Mouse (Mus musculus) MN1 (cell line): ENCODE measurements around the gene Iah1.

Source experiments
- DNase-seq: peaks from one replicate; pipeline ENCODE4 v3.0.0-alpha.2; 2016; ENCODE audit warnings: low spot score

Gene Iah1

DNA sequence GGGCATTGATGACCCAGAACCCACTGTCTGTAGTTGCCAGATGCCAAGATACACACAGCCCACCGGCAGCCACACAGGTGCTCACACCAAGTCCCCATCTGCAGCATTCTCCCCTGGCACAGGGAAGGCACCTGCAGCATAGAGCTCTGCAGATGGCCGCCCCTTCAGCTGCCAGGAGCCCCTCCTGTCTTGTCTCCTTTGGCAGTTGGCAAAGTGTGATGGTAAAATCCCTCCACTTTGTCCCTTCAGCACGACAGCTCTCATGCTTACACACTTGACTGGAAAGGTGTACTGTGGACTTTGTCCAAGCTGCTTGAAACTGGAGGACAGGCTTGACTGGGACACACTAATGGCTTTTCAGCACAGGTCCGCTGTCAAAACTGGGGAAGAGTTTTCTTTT, 4.1 kb downstream of the Iah1 start:
- DNase-seq: peak; percentile 53

- no peak for DNase-seq
Measured at GRCm38 (mm10) chr12:21321170-21321569, 5.0 kb downstream of the Iah1 start.

DNA sequence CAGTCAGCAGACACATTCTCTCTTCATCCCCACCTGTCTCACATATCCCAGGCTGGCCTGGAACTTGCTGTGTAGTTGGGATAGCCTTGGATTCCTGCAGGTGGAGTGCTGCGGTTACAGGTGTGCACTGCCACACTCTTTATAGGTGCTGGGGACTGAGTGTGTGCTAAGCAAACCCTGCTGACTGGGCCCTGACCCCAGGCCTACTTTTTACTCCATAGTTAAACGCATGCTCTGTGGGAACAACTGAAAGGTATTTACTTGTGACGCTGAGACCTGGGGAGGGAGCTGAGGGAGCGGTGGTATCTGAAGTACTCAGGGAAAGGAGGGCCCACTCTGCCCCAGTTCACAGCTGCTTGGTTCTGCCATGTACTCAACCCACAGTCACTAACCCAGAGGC, 6.1 kb downstream of the Iah1 start:
- no peak for DNase-seq

DNA sequence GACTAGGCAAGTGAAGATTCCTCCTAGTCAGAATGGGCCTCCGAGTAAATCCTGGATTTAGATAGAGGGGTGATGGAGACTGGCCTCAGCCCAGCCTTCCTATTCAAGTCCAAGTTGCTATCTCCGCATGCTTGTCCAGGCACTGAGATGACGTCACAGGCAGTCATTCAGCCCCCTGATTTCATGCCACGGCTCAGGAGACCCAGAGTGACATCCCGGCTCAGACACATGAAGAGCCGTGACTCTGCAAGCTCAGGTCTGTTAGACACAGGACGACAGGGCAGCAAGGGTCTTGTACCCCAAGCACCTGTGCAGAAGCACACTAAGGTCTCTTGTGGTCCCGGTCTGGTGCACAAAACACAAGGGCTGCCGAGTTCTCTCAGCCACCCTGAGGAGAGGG, 6.7 kb downstream of the Iah1 start:
- DNase-seq: no peak

- no peak for DNase-seq
Measured at GRCm38 (mm10) chr12:21324101-21324500, 7.9 kb downstream of the Iah1 start.

DNA sequence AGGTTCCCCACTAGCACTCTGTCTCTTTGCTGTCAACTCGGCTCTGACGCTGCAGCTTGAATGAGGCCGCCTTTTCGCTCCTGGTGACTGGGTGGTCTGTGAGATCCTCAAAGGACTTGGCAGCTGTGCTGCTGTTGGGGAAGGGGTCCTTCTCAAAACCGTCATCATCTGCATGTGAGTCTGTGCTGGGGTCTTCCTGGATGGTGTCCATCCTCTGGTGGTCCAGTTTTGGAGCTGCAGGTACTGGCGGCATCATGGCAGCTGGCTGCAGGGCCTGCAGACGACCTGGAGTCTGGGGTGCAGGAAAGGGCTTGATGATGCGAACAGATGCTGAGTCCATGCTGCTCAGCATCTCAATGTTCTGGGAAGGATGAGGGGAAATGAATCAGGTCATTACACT, 9.1 kb downstream of the Iah1 start:
- no peak for DNase-seq

GRCm38 (mm10) chr12:21326325-21326724, 10.1 kb downstream of the Iah1 start:
- DNase-seq: no peak

- DNase-seq: peak; percentile 25
Measured at GRCm38 (mm10) chr12:21329661-21330400, 13.6 kb downstream of the Iah1 start.

- no peak for DNase-seq
Measured at GRCm38 (mm10) chr12:21330961-21331576, 14.9 kb downstream of the Iah1 start.

DNA sequence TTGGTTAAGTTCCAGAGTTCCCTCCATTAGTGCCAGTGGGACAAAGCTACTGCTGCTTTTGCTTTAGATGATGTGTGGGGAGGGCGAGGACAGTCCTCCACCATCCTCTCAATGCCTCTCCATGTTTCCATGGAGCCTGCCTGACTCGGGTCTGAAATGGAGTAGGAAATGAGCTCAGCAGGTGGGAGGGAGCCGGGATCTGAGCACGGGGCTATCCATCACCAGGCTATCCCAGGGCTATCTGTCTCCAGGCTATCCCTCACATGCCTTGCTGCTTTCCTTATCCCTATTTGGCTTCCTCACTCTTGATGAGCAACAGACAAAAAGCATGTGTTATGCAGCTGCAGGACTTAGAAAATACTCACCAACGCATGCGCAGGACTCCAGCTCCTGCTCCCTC, 15.5 kb downstream of the Iah1 start:
- DNase-seq: no peak

- no peak for DNase-seq
Measured at GRCm38 (mm10) chr12:21333021-21333420, 16.8 kb downstream of the Iah1 start.

DNA sequence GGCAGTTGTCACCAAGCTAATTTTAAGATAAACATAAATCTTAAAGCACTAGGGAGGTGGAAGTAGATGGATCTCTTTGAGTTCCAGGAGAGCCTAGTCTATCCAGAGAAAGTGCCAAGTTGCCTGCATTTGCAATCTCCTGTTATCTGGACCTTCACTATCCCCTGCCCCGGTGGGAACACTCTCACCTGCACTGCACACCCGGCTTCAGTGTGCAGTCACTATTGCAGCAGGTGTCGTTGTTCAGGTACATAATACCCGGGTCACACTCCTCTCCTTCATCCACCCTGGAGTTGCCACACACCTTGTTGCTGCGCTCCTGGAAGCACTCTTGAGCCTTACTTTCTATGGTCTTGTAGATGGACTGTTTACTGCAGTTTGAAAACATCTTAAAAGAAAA, 17.6 kb downstream of the Iah1 start:
- no peak for DNase-seq

GRCm38 (mm10) chr12:21335869-21336268, 19.7 kb downstream of the Iah1 start:
- no peak for DNase-seq

- no peak for DNase-seq
Measured at GRCm38 (mm10) chr12:21337171-21337570, 21.0 kb downstream of the Iah1 start.

GRCm38 (mm10) chr12:21340674-21341073, 24.5 kb downstream of the Iah1 start:
- DNase-seq: no peak

GRCm38 (mm10) chr12:21346972-21347371, 30.8 kb downstream of the Iah1 start:
- no peak for DNase-seq

DNA sequence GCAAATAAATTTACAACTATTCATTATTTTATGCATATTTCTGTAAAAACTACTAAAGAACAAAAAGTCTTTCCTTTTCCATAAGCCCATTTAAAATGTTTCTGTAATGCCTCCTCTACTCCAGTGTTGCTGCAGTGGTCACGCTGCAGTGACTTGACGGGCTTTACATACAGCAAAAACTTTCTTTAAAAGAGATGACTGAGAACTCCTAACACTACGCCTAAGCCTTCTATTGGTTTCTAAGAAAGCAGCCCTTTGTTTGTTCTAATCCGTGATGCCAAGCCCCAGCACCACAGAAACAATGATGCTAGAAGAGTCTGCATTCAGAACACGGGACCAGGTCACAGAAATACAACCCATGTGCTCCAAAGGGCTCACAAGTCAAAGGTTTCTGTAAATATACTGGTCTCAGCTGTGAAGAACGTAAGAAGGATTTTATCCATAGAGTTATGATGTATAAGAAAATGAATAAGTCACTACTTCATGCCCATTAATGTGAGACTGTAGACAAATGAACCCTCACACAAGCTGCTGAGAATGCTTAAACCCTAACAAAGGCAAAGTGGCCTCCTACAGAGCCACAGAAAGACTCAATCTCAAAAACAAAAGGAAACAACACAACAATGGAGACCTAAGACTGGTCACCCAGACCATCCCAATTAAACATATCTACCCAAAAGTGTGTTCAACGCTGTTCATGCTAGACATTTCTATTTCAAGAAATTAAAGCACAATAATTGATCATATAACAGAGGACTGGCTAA, 34.1 kb downstream of the Iah1 start:
- DNase-seq: no peak

- DNase-seq: no peak
Measured at GRCm38 (mm10) chr12:21353681-21354080, 37.5 kb downstream of the Iah1 start.

DNA sequence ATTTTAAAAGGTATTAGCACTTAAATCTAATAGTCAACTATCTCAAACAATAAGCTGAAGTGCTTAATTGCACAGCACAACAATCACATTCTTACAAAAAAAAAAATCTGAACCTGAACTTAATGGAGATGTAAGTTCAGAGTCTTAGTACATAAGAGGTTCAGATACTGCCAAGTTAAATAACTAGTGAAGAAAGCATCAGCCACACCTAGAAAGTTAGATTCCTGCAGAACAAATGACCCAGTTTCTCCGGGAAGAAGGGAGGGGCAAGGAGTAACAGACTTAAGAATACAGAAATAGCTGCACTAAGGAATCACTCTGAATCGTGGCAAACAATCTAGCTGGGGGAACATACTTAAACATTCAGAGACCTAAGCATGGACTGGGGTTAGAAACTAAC, 46.5 kb downstream of the Iah1 start:
- DNase-seq: no peak

- DNase-seq: no peak
Measured at GRCm38 (mm10) chr12:21363195-21363594, 47.0 kb downstream of the Iah1 start.

GRCm38 (mm10) chr12:21364624-21365435, 48.6 kb downstream of the Iah1 start:
- DNase-seq: no peak

DNA sequence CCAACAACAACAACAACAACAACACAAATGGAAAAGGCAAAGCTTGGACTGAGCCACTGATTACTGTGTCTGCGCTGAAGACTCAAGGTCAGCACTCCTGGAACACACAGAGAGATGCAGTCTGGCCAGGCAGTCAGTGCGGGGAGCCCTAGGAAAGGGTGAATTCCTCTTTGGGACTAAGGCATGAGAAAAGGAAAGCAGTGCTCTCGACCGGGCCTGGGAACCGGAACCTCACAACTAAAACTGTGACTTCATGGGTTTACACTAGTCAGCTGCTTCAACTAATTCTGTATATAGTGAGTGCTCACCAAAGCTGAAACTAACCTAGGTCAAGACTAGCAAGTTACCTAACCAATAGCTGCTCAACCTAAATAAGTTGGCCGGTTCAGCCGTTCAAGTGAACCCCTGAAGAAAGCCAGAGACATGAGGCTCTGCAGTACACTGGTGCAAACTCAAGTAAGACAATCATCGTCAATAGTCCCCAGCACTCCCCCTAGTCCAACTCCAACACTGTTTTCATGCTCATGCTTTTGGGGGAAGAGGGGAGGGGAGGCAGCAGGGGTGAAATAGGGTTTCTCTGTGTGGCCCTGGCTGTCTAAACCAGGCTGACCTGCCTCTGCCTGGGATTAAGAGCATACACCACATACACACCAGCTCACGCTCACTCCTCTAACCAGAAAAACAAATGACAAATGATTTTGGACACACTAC, 52.3 kb downstream of the Iah1 start:
- no peak for DNase-seq
